Mouse (Mus musculus): ENCODE results near the gene Defb10. TPM values are rescaled to one million over a fixed set of nuclear protein-coding genes. Genes with fewer than 3 reads are reported as not detected.
"Not testable (repeated sequence)": the region's sequence is repeated elsewhere in the genome, so short reads cannot be mapped to it uniquely, and the experiment has no call there.

Gene Defb10
- polyA plus RNA-seq (2014; fragmentation: Nextera tagmentation; extraction: Ambion mirVana), result not detected in 2 replicates

DNA sequence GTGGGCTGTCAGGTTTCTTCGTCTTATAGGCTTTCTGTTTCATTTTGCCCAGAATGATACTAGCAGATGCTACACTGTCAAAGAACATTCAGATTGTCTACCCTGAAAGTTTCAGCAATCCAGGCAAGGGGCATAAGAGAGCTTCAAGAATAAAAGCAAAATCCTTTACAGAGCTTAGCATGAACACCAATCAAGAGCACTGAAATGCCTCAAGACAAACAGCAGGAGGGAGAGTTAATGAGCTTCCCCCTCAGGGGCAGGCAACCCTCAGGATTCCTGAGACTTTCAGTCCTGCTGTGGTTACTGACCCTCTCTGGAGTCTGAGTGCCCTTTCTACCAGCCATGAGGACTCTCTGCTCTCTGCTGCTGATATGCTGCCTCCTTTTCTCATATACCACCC lies at the start of gene Defb10:
Defb10 (plus strand) TSS at position 316 of the 400 bp plus-strand sequence.
- H3K9me3 ChIP-seq (ENCODE audit: control insufficient read depth, low read length); H3K4me2 ChIP-seq (ENCODE audit: low read depth); H3K4me3 ChIP-seq (ENCODE audit: low read depth, low read length); H3K27me3 ChIP-seq (ENCODE audit: control insufficient read depth, insufficient read depth, low read length); ATAC-seq (ENCODE audit: insufficient read depth, low FRiP score, low TSS enrichment); H3K36me3 ChIP-seq (ENCODE audit: control insufficient read depth, insufficient read depth, low read length); H3K4me1 ChIP-seq (ENCODE audit: control insufficient read depth, insufficient read depth, low read length); H3K27ac ChIP-seq (ENCODE audit: low read depth, low read length); H3K9ac ChIP-seq (ENCODE audit: low read length); DNase-seq (ENCODE audit: low spot score): not testable (repeated sequence)
- WGBS, result 31% methylated on average over 1 of the region's 1 CpGs

GRCm38 (mm10) chr8:21885321-21885720 lies 26.6 kb downstream of the Defb10 start, which contains the start of gene Defb9:
TSS of gene Defb9 (minus strand) at chr8:21885421.
- not testable (repeated sequence) for H3K4me1 ChIP-seq (ENCODE audit: control insufficient read depth, insufficient read depth, low read length); H3K4me2 ChIP-seq (ENCODE audit: low read depth); H3K27me3 ChIP-seq (ENCODE audit: control insufficient read depth, insufficient read depth, low read length); H3K4me3 ChIP-seq (ENCODE audit: low read depth, low read length); H3K27ac ChIP-seq (ENCODE audit: low read depth, low read length); H3K9me3 ChIP-seq (ENCODE audit: control insufficient read depth, low read length); DNase-seq (ENCODE audit: low spot score); H3K9ac ChIP-seq (ENCODE audit: low read length); ATAC-seq (ENCODE audit: insufficient read depth, low FRiP score, low TSS enrichment); H3K36me3 ChIP-seq (ENCODE audit: control insufficient read depth, insufficient read depth, low read length)

GRCm38 (mm10) chr8:21906290-21906689 lies 47.6 kb downstream of the Defb10 start, which contains the start of gene Defb11:
TSS of gene Defb11 (minus strand) at chr8:21906412.
- H3K4me2 ChIP-seq (ENCODE audit: low read depth); H3K4me3 ChIP-seq (ENCODE audit: low read depth, low read length); H3K9me3 ChIP-seq (ENCODE audit: control insufficient read depth, low read length); H3K4me1 ChIP-seq (ENCODE audit: control insufficient read depth, insufficient read depth, low read length); H3K36me3 ChIP-seq (ENCODE audit: control insufficient read depth, insufficient read depth, low read length); H3K27me3 ChIP-seq (ENCODE audit: control insufficient read depth, insufficient read depth, low read length); DNase-seq (ENCODE audit: low spot score); H3K27ac ChIP-seq (ENCODE audit: low read depth, low read length); ATAC-seq (ENCODE audit: insufficient read depth, low FRiP score, low TSS enrichment); H3K9ac ChIP-seq (ENCODE audit: low read length): not testable (repeated sequence)

Other genes with a start within 250 kb of the Defb10 start
- gene Defa26, start 240.7 kb upstream of the Defb10 start, polyA plus RNA-seq (2014; fragmentation: Nextera tagmentation; extraction: Ambion mirVana), result not detected in 2 replicates
- gene Defa17, start 203.1 kb upstream of the Defb10 start, polyA plus RNA-seq (2014; fragmentation: Nextera tagmentation; extraction: Ambion mirVana), result not detected in 2 replicates
- not detected in 2 replicates for gene Defa34, start 193.1 kb upstream of the Defb10 start, polyA plus RNA-seq (2014; fragmentation: Nextera tagmentation; extraction: Ambion mirVana)
- not detected in 2 replicates for gene AY761184, start 155.3 kb upstream of the Defb10 start, polyA plus RNA-seq (2014; fragmentation: Nextera tagmentation; extraction: Ambion mirVana)
- not detected in 2 replicates for gene Defa24, start 124.4 kb upstream of the Defb10 start, polyA plus RNA-seq (2014; fragmentation: Nextera tagmentation; extraction: Ambion mirVana)
- not detected in 2 replicates for gene Defb50, start 35.4 kb upstream of the Defb10 start, polyA plus RNA-seq (2014; fragmentation: Nextera tagmentation; extraction: Ambion mirVana)
- gene Defb2, start 19.0 kb upstream of the Defb10 start, polyA plus RNA-seq (2014; fragmentation: Nextera tagmentation; extraction: Ambion mirVana), result not detected in 2 replicates
- gene Defb9, start 26.5 kb downstream of the Defb10 start, polyA plus RNA-seq (2014; fragmentation: Nextera tagmentation; extraction: Ambion mirVana), result not detected in 2 replicates
- not detected in 2 replicates for gene Defb11, start 47.5 kb downstream of the Defb10 start, polyA plus RNA-seq (2014; fragmentation: Nextera tagmentation; extraction: Ambion mirVana)
- gene Defb15, start 73.8 kb downstream of the Defb10 start, polyA plus RNA-seq (2014; fragmentation: Nextera tagmentation; extraction: Ambion mirVana), result not detected in 2 replicates
- not detected in 2 replicates for gene Defb35, start 79.5 kb downstream of the Defb10 start, polyA plus RNA-seq (2014; fragmentation: Nextera tagmentation; extraction: Ambion mirVana)
- not detected in 2 replicates for gene Defb13, start 87.9 kb downstream of the Defb10 start, polyA plus RNA-seq (2014; fragmentation: Nextera tagmentation; extraction: Ambion mirVana)
- not detected in 2 replicates for gene Fam90a1a, start 99.8 kb downstream of the Defb10 start, polyA plus RNA-seq (2014; fragmentation: Nextera tagmentation; extraction: Ambion mirVana)
- not detected in 2 replicates for gene Ccdc70, start 110.9 kb downstream of the Defb10 start, polyA plus RNA-seq (2014; fragmentation: Nextera tagmentation; extraction: Ambion mirVana)
- gene Atp7b, start 201.4 kb downstream of the Defb10 start, polyA plus RNA-seq (2014; fragmentation: Nextera tagmentation; extraction: Ambion mirVana), result 1.5 and 1.6 TPM in 2 replicates
- gene Alg11, start 201.8 kb downstream of the Defb10 start, polyA plus RNA-seq (2014; fragmentation: Nextera tagmentation; extraction: Ambion mirVana), result 34.2 and 35.3 TPM in 2 replicates